30 mouse cellular contexts compared by ENCODE assay signal in the genomic region with DNA sequence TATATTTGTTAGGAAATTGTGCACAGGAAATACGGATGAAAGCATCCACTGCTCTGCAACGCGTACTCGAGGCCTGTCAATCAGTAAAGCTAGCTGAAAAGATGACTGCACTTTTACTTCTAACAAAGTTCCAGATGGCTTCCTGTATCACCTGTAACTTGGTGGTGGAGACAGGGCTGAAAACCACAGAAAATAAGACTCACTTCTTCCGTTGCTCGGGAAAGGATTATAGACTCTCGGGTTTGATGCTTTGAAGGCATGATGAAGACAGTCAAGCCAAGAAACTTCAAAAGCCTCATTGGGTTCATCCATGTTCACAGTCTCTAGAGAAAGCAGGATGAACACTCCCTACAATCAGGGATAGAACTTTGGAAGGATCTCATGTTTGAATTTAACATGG.
"Had no signal": no experiment of that assay in that cellular context is flagged by ENCODE, and none has a peak within 500 bp of the region (broad histone marks: within the 10 kb centered on the region; RNA-seq: fewer than 3 reads in every experiment).

No protein-coding gene starts in this region.

- H3K9me3 ChIP-seq: heart, embryonic 10.5 days; heart, embryonic 12.5 days; heart, embryonic 13.5 days; heart, embryonic 15.5 days; hindbrain, embryonic 10.5 days; hindbrain, embryonic 12.5 days; hindbrain, embryonic 13.5 days; hindbrain, embryonic 15.5 days; intestine, embryonic 15.5 days; kidney, embryonic 15.5 days had no signal

- H3K36me3 ChIP-seq: heart, embryonic 10.5 days; heart, embryonic 12.5 days; heart, embryonic 13.5 days; heart, embryonic 15.5 days; hindbrain, embryonic 10.5 days; hindbrain, embryonic 12.5 days; hindbrain, embryonic 13.5 days; hindbrain, embryonic 15.5 days; intestine, embryonic 15.5 days; kidney, embryonic 15.5 days had no signal

- H3K27me3 ChIP-seq: heart, embryonic 12.5 days; heart, embryonic 13.5 days; heart, embryonic 15.5 days; hindbrain, embryonic 12.5 days; hindbrain, embryonic 13.5 days; hindbrain, embryonic 15.5 days; intestine, embryonic 15.5 days; kidney, embryonic 15.5 days had no signal

- H3K9ac ChIP-seq: heart, embryonic 12.5 days; heart, embryonic 13.5 days; heart, embryonic 15.5 days; hindbrain, embryonic 12.5 days; hindbrain, embryonic 13.5 days; hindbrain, embryonic 14.5 days; hindbrain, embryonic 15.5 days; intestine, embryonic 15.5 days; kidney, embryonic 15.5 days had no signal

- H3K27ac ChIP-seq: heart, adult 2 months; heart, embryonic 10.5 days; heart, embryonic 13.5 days; heart, embryonic 15.5 days; hindbrain, embryonic 10.5 days; hindbrain, embryonic 12.5 days; hindbrain, embryonic 13.5 days; hindbrain, embryonic 14.5 days; hindbrain, embryonic 15.5 days; hindbrain, postnatal 0 days; intestine, embryonic 15.5 days; kidney, embryonic 15.5 days; kidney, postnatal 0 days; layer of hippocampus, adult 2 months had no signal

- H3K4me2 ChIP-seq: heart, embryonic 11.5 days; heart, embryonic 12.5 days; heart, embryonic 13.5 days; heart, embryonic 15.5 days; hindbrain, embryonic 12.5 days; hindbrain, embryonic 13.5 days; hindbrain, embryonic 14.5 days; hindbrain, embryonic 15.5 days; intestine, embryonic 15.5 days; kidney, embryonic 15.5 days had no signal

- H3K4me3 ChIP-seq: heart, adult 2 months; heart, embryonic 10.5 days; heart, embryonic 12.5 days; heart, embryonic 13.5 days; heart, embryonic 15.5 days; hindbrain, embryonic 10.5 days; hindbrain, embryonic 12.5 days; hindbrain, embryonic 13.5 days; hindbrain, embryonic 15.5 days; intestine, embryonic 15.5 days; kidney, embryonic 15.5 days; layer of hippocampus, adult 2 months had no signal

- DNase-seq: heart, adult 2 months; heart, postnatal 10 days; heart, postnatal 14 days; heart, postnatal 36 days; heart, postnatal 4 days; kidney, adult 11 months; kidney, adult 18-20 months; kidney, adult 2 months; kidney, adult 8-10 months; kidney, adult 9 months; kidney, postnatal 10 days; kidney, postnatal 14 days; kidney, postnatal 36 days; kidney, postnatal 4 days; layer of hippocampus, adult 9-11 months had no signal
